23 mouse cellular contexts compared by ENCODE assay signal in the genomic region with DNA sequence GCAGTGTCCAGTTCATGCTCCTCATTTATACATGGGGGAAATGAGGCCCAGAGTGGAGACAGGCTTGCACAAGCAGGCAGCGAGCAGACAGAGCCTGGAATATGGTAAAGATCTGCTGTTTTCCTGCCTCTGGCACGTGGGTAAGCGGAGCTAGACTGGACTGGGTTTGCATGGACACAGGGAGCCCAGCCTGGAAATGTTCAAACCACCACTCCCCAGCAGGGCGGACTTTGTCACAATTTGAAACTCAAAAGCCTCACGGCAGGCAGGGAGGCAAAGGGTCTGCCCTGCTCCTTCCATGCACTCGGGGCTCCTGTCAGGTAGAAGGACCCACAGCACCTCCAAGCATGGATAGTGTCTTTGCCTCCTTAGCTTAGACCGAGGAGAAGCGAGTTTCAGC. TPM values are rescaled to one million over a fixed set of nuclear protein-coding genes. Genes with fewer than 3 reads are reported as not detected.
"Had no signal": no experiment of that assay in that cellular context is flagged by ENCODE, and none has a peak within 500 bp of the region (broad histone marks: within the 10 kb centered on the region; RNA-seq: fewer than 3 reads in every experiment).

No protein-coding gene starts in this region.

- H3K4me1 ChIP-seq: stomach, embryonic 15.5 days had no signal

- H3K27me3 ChIP-seq: intestine, embryonic 15.5 days; midbrain, embryonic 13.5 days; stomach, embryonic 15.5 days had no signal

- ATAC-seq: hindbrain, embryonic 16.5 days; intestine, embryonic 15.5 days; liver, postnatal 0 days; lung, postnatal 0 days; midbrain, embryonic 13.5 days had no signal

- H3K4me2 ChIP-seq: intestine, embryonic 15.5 days; limb, embryonic 13.5 days; lung, embryonic 14.5 days; midbrain, embryonic 13.5 days; stomach, embryonic 15.5 days had no signal

- H3K36me3 ChIP-seq: intestine, embryonic 15.5 days; limb, embryonic 10.5 days; limb, embryonic 13.5 days; midbrain, embryonic 13.5 days; stomach, embryonic 15.5 days had no signal

- DNase-seq: liver, postnatal 0 days; lung, embryonic 14.5 days; retina, postnatal 1 day; right cerebral cortex, postnatal 25 days; spleen, adult 18-20 months; thymus, postnatal 25 days had no signal

- H3K9ac ChIP-seq: intestine, embryonic 15.5 days; limb, embryonic 13.5 days; liver, embryonic 14.5 days; liver, postnatal 0 days; lung, embryonic 14.5 days; midbrain, embryonic 13.5 days; stomach, embryonic 15.5 days had no signal

- H3K27ac ChIP-seq: intestine, embryonic 15.5 days; kidney, postnatal 0 days; limb, embryonic 10.5 days; limb, embryonic 13.5 days; liver, embryonic 14.5 days; macrophage; midbrain, embryonic 13.5 days; stomach, embryonic 15.5 days had no signal

- H3K4me3 ChIP-seq: intestine, embryonic 15.5 days; limb, embryonic 10.5 days; limb, embryonic 13.5 days; midbrain, embryonic 13.5 days; stomach, embryonic 15.5 days had no signal

- H3K9me3 ChIP-seq: intestine, embryonic 15.5 days; limb, embryonic 10.5 days; limb, embryonic 13.5 days; midbrain, embryonic 13.5 days; stomach, embryonic 15.5 days had no signal

RNA-seq across cellular contexts. Expression of a gene that starts 52.7 kb away (rescaled TPM):
- total RNA-seq: layer of hippocampus, postnatal 14 days; left cerebral cortex, adult 8-10 months; left cerebral cortex, postnatal 25 days; liver, adult 2 months; megakaryocyte, adult 5-6 weeks had no signal
- polyA plus RNA-seq: liver, adult 2 months; liver, embryonic 14.5 days; liver, postnatal 0 days; macrophage; midbrain, postnatal 0 days; neural tube, embryonic 14.5 days had no signal
